Mouse (Mus musculus): ENCODE results near the gene Maml2.

DNA sequence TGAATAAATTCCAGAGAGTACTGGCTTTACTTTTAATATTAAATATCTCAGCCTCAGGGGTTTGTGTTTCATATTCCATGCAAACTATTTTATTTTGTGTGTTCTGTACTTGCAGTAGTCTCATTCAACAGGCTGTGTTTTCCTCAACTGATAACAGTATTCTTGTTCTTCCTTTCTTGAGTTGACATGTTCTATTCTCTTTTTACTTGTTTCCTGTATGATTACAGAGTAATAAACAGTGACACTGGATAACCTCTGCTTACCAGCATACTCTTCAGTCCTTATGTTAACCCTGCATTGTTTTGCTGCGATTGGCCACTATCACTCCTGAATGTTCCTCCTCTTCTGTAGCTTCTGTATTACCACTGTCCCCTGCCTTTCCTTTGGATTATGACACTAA is 41.0 kb upstream of the Maml2 start:
- TF ChIP-seq GATA1 (IDR thresholded peaks at IDR 0.05; ENCODE audit: low read length) (no peak), TAL1 (IDR thresholded peaks at IDR 0.05; ENCODE audit: low read length) (no peak)
